Mouse (Mus musculus) small intestine, adult 2 months (tissue): ENCODE results near the gene Rad54l2. TPM values are rescaled to one million over a fixed set of nuclear protein-coding genes. Genes with fewer than 3 reads are reported as not detected.
A peak's percentile ranks its signal among the peaks of the same experiment; 100 is the strongest.

Source experiments
- H3K27ac ChIP-seq: fragments of 200-500 bp; 2 replicates; pipeline ENCODE4 v1.5.1; 2012; ENCODE audit warnings: low read depth, low read length, control low read depth, inconsistent platforms; ENCODE audit not compliant: insufficient read depth
- H3K27me3 ChIP-seq: fragments of 200-500 bp; 2 replicates; pipeline ENCODE4 v1.6.1; 2012; ENCODE audit warnings: mild to moderate bottlenecking, moderate library complexity, low read length, inconsistent platforms; ENCODE audit not compliant: control insufficient read depth, insufficient read depth
- H3K36me3 ChIP-seq: fragments of 200-500 bp; 2 replicates; pipeline ENCODE4 v1.6.1; 2012; ENCODE audit warnings: mild to moderate bottlenecking, low read length, control low read depth, inconsistent platforms; ENCODE audit not compliant: control insufficient read depth, insufficient read depth
- H3K4me1 ChIP-seq: fragments of 200-500 bp; 2 replicates; pipeline ENCODE4 v1.6.1; 2012; ENCODE audit warnings: low read length, inconsistent platforms, mixed read lengths; ENCODE audit not compliant: control insufficient read depth, insufficient read depth, insufficient read length
- H3K4me3 ChIP-seq: fragments of 200-500 bp; 2 replicates; pipeline ENCODE4 v1.5.1; 2012; ENCODE audit warnings: low read depth, mild to moderate bottlenecking, control low read depth, inconsistent platforms, low read length, moderate library complexity
- CTCF ChIP-seq: fragments of 200-500 bp; IDR thresholded peaks from 2 replicates; pipeline ENCODE4 v1.5.1; 2012; ENCODE audit warnings: low read depth, mild to moderate bottlenecking, control low read depth, inconsistent platforms, low read length, moderate library complexity, mixed read lengths; ENCODE audit not compliant: insufficient replicate concordance, insufficient read length; ENCODE audit errors: extremely low read depth
- POLR2A ChIP-seq: fragments of 200-500 bp; IDR thresholded peaks from 2 replicates; pipeline ENCODE4 v1.6.1; 2012; ENCODE audit warnings: low read depth, mild to moderate bottlenecking, control low read depth, inconsistent platforms, low read length, moderate library complexity
- WGBS: fragments of 180-500 bp; shearing (Covaris S2); methylation state at CpG from one replicate; pipeline ENCODE4 v1.1.7; 2018; 5-methylcytosine and 5-hydroxymethylcytosine counted together
- polyA plus RNA-seq: library from polyadenylated mRNA; depleted of rRNA; stranded (reverse); fragments of >200 nt; gene quantifications from 2 replicates; pipeline ENCODE4 v1.2.3, GENCODE M21; 2012

Rad54l2 gene
- polyA plus RNA-seq, 1 experiment: 34.9 TPM

DNA sequence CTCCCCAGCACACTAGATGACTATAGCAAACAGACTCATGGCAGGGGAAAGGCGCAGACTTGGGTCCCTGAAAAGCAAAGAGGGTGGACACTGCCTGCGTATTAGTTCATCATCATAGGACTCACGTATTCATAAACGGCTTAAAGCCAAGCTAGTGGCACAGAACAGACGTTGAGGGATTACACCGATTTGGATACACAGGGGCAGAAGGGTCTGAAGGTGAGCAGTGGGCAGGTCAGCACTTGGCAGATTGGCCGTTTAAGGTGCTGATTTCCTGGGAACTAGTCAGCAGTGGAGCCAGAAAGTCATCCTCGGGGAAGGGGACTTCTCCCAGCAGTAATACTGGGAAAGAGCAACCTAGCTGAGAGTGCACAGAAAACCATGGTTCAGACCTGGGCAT, 100.2 kb downstream of the Rad54l2 start:
- H3K36me3 ChIP-seq: peaks cover 9% of the 10 kb centered on the region; the same call in 1 of the 2 replicates
- H3K27ac ChIP-seq: no peak overlapping the region
- peaks cover 2% of the 10 kb centered on the region; the same call in 1 of the 2 replicates for H3K4me1 ChIP-seq
- WGBS: 83% methylated on average over 8 of the region's 8 CpGs
- no peak overlapping the region for H3K4me3 ChIP-seq
- TF ChIP-seq CTCF (no peak), POLR2A (no peak)
- no peaks in the 10 kb centered on the region for H3K27me3 ChIP-seq

- 31% methylated on average over 8 of the region's 8 CpGs for WGBS
Measured at GRCm38 (mm10) chr9:106686983-106687650, 101.9 kb downstream of the Rad54l2 start.

GRCm38 (mm10) chr9:106685249-106686101, 103.5 kb downstream of the Rad54l2 start, which contains the start of gene Tex264:
Gene Tex264, minus strand, starts transcription at chr9:106685927.
- no peaks in the 10 kb centered on the region for H3K27me3 ChIP-seq
- TF ChIP-seq POLR2A (peak; percentile 8; the same call in 1 of the 2 replicates), CTCF (no peak)
- H3K4me1 ChIP-seq: no peaks in the 10 kb centered on the region; the same call in 1 of the 2 replicates
- H3K27ac ChIP-seq: peak within 1 kb of the TSS; percentile 42
- peaks cover 11% of the 10 kb centered on the region; the same call in 1 of the 2 replicates for H3K36me3 ChIP-seq
- under 1% methylated on average over 86 of the region's 86 CpGs for WGBS
- peak within 1 kb of the TSS; percentile 88 for H3K4me3 ChIP-seq

More at GRCm38 (mm10) chr9:106686983-106687650, 101.9 kb downstream of the Rad54l2 start:
- no peak overlapping the region for H3K27ac ChIP-seq
- no peaks in the 10 kb centered on the region for H3K27me3 ChIP-seq
- H3K4me1 ChIP-seq: peaks cover 2% of the 10 kb centered on the region; the same call in 1 of the 2 replicates
- H3K36me3 ChIP-seq: 0 out of 2 replicates have a peak, but pooled peaks cover 2% of the 10 kb centered on the region
- TF ChIP-seq CTCF (peak; percentile 93; the same call in 1 of the 2 replicates), POLR2A (no peak)
- no peak overlapping the region for H3K4me3 ChIP-seq

DNA sequence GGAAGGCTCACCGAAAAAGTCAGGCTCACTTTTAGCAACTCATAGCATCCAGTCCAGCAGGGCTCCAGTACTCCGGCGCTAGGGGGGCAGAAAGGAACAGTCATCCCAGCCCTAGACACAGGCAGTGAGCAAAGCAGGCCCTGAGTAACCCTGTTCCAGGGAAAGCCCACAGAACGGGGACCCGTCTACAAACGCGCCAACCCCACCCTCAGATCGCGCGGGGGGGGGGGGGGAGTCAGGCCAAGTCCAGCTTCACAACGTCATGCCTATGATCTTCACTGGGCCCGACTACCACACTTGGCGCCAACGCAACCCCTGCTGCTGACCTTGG, 104.1 kb downstream of the Rad54l2 start:
- Histone ChIP-seq H3K4me1 (no peaks in the 10 kb centered on the region; the same call in 1 of the 2 replicates), H3K36me3 (peaks cover 16% of the 10 kb centered on the region; the same call in 1 of the 2 replicates), H3K27ac (peak overlapping the region; percentile 42), H3K27me3 (no peaks in the 10 kb centered on the region), H3K4me3 (peak overlapping the region; percentile 88)
- TF ChIP-seq CTCF (no peak), POLR2A (no peak)
- under 1% methylated on average over 14 of the region's 14 CpGs for WGBS

- no peaks in the 10 kb centered on the region; the same call in 1 of the 2 replicates for H3K4me1 ChIP-seq
- no peaks in the 10 kb centered on the region for H3K27me3 ChIP-seq
- TF ChIP-seq CTCF: no peak
- TF ChIP-seq POLR2A: no peak
- peaks cover 20% of the 10 kb centered on the region; the same call in 1 of the 2 replicates for H3K36me3 ChIP-seq
- 65% methylated on average over 6 of the region's 6 CpGs for WGBS
- H3K4me3 ChIP-seq: peak overlapping the region; percentile 88
- H3K27ac ChIP-seq: peak overlapping the region; percentile 42; the same call in 1 of the 2 replicates
Measured at GRCm38 (mm10) chr9:106684093-106684872, 104.7 kb downstream of the Rad54l2 start.

GRCm38 (mm10) chr9:106681026-106681425, 108.0 kb downstream of the Rad54l2 start:
- Histone ChIP-seq H3K4me3 (no peak overlapping the region), H3K27ac (no peak overlapping the region), H3K36me3 (peaks cover 28% of the 10 kb centered on the region; the same call in 1 of the 2 replicates), H3K27me3 (no peaks in the 10 kb centered on the region), H3K4me1 (no peaks in the 10 kb centered on the region; the same call in 1 of the 2 replicates)
- TF ChIP-seq CTCF: no peak
- 90% methylated on average over 9 of the region's 9 CpGs for WGBS
